Mouse (Mus musculus): ENCODE measurements around the gene Prickle1. TPM values are rescaled to one million over a fixed set of nuclear protein-coding genes. Genes with fewer than 3 reads are reported as not detected.

The Prickle1 gene
- polyA plus RNA-seq, 1 experiment from 2014 or later = 20.4 TPM

DNA sequence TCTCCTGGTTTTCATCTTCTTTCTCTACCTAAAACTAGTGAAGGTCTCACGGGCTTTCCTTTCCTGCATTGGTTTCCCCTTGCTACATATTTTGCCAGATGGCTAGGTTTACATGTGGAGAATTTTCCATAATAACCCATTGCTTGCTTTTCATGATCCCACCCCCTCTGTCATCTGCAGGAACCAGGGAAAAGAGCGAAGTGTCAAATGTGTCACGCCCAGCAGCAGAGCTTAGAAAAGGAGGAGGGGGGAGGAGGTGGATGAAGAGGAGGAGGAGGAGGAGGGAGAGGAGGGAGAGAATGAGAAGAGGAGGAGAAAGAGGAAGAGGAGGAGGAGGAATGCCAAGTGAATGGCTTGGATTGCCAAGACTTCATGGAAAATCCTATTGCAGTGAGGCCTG, 17.9 kb upstream of the Prickle1 start:
- no peaks in the 10 kb centered on the region for H3K36me3 ChIP-seq (replicated peaks)
- no peaks in the 10 kb centered on the region for H3K27me3 ChIP-seq (replicated peaks; ENCODE audit: low read depth, poor library complexity, severe bottlenecking)
- no peak overlapping the region for H3K4me3 ChIP-seq
- 72% methylated on average over 3 of the region's 3 CpGs for WGBS
- H3K4me1 ChIP-seq = peaks cover 18% of the 10 kb centered on the region
- H3K27ac ChIP-seq (replicated peaks) = no peak overlapping the region
- DNase-seq (ENCODE audit: low spot score) = no peak
- H3K9me3 ChIP-seq = peaks cover 4% of the 10 kb centered on the region; the same call in 1 of the 2 replicates

DNA sequence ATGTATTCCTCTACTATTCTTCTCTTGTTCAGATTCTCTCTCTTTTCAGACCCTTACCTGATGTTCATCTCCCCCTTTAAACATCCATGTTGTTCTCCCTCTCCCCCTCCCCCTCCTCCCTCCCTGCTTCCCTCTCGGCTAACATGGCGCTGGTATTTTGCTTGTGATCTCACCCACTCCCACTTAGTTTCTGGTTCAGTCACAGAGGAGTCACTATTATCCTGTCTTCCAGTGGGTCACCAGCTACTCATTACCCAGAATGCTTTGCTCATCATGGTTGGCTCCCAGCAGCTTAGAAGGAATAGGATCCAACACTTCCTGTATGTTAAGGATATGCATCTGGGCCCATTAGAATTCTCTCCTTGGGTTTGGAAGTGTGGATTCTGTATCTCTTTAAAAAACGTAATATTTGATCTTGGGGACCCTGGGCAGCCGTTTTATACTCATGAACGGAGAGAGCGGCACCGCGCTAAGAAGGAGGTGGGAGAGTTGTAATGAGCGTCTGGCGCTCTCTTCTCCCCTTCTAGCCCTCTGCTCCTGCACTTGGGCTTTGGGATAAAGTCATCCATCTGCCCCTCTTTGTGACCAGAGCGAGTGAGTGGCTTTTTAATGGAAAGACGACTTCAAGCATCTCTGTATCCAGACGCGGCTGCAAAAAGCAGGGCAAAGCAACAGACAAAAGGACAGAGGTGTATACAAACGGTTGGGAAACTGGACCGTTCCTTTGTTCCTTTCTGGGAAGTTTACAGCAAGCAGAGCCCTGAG, 16.0 kb upstream of the Prickle1 start:
- Histone ChIP-seq H3K9me3 (peaks cover 4% of the 10 kb centered on the region; the same call in 1 of the 2 replicates), H3K27ac (replicated peaks) (no peak overlapping the region), H3K27me3 (replicated peaks; ENCODE audit: low read depth, poor library complexity, severe bottlenecking) (no peaks in the 10 kb centered on the region), H3K4me3 (no peak overlapping the region), H3K4me1 (peaks cover 18% of the 10 kb centered on the region), H3K36me3 (replicated peaks) (no peaks in the 10 kb centered on the region)
- DNase-seq (ENCODE audit: low spot score) = peak; percentile 8
- WGBS = 91% methylated on average over 16 of the region's 16 CpGs

DNA sequence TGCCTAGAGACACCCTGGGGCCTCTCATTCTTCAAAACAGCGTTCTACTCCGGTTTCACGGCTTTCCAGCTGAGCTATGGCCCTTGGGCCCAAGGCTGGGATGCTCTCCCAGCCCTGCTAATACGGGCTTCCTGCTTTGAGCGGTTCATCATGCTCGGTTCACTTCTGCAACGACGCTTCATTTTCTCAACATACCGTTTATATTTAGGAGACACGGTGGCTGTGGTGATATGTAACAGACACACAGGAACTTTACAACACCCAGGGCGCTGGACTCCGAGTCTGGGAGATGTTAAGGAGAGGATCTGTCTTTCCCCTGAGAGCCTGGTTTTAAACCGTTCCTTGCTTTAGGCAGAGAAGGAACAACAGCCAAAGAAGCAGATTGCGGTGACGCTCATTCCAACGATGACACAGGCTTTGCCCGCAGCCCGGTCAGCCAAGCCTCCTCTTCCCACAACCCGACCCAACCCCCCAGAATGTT, 15.1 kb upstream of the Prickle1 start:
- Histone ChIP-seq H3K4me1 (peaks cover 18% of the 10 kb centered on the region), H3K27ac (replicated peaks) (no peak overlapping the region; the same call in 1 of the 2 replicates), H3K27me3 (replicated peaks; ENCODE audit: low read depth, poor library complexity, severe bottlenecking) (no peaks in the 10 kb centered on the region), H3K36me3 (replicated peaks) (no peaks in the 10 kb centered on the region), H3K9me3 (peaks cover 4% of the 10 kb centered on the region; the same call in 1 of the 2 replicates), H3K4me3 (no peak overlapping the region)
- WGBS = 65% methylated on average over 19 of the region's 19 CpGs
- peak; percentile 8 for DNase-seq (ENCODE audit: low spot score)

DNA sequence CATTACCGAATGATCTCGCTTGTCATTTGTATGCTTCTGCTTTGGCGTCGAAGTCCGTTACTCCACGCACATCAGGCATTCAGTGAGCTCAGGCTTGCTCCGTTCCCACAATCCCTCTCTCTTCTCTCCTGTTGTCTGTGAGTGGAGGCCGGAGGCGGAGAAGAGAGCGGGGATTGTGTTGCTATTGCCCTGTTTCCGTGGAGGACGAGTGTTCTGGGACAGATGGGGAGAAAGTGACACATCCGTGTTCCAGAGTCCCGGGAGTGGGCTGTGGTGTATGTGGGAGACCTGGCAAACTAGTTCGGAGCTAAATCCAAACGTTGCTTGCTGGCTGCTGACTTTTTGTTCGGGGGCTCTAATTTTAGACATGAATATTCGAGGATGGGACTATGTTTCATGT, 14.6 kb upstream of the Prickle1 start:
- Histone ChIP-seq H3K36me3 (replicated peaks) (no peaks in the 10 kb centered on the region), H3K9me3 (peaks cover 4% of the 10 kb centered on the region; the same call in 1 of the 2 replicates), H3K4me1 (peaks cover 18% of the 10 kb centered on the region), H3K27ac (replicated peaks) (no peak overlapping the region; the same call in 1 of the 2 replicates), H3K4me3 (no peak overlapping the region), H3K27me3 (replicated peaks; ENCODE audit: low read depth, poor library complexity, severe bottlenecking) (no peaks in the 10 kb centered on the region)
- 87% methylated on average over 18 of the region's 18 CpGs for WGBS
- no peak for DNase-seq (ENCODE audit: low spot score)

DNA sequence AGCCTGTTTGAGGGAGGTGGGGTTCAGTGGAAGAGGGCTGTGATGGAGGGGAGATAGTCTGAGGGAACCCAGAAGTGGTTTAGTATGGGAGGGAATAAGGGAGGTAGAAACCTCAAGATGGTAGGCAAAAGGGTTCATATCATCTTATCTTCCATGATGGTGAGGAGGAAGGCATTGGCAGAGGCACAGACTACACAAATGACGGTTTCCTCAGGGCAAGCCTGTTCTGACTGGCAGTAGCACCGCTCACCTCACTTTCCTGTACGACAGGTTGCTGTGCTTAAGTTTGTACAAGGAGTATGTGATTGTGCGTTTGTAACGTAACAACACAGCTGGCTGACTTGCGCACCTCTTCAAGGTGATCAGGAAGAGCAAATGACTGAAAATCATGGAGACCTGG, 7.2 kb upstream of the Prickle1 start:
- DNase-seq (ENCODE audit: low spot score) = no peak
- H3K4me3 ChIP-seq = no peak overlapping the region
- H3K9me3 ChIP-seq = no peaks in the 10 kb centered on the region
- WGBS = 91% methylated on average over 6 of the region's 6 CpGs
- peaks cover 4% of the 10 kb centered on the region for H3K27me3 ChIP-seq (replicated peaks; ENCODE audit: low read depth, poor library complexity, severe bottlenecking)
- H3K4me1 ChIP-seq = no peaks in the 10 kb centered on the region
- no peak overlapping the region for H3K27ac ChIP-seq (replicated peaks)
- H3K36me3 ChIP-seq (replicated peaks) = no peaks in the 10 kb centered on the region

DNA sequence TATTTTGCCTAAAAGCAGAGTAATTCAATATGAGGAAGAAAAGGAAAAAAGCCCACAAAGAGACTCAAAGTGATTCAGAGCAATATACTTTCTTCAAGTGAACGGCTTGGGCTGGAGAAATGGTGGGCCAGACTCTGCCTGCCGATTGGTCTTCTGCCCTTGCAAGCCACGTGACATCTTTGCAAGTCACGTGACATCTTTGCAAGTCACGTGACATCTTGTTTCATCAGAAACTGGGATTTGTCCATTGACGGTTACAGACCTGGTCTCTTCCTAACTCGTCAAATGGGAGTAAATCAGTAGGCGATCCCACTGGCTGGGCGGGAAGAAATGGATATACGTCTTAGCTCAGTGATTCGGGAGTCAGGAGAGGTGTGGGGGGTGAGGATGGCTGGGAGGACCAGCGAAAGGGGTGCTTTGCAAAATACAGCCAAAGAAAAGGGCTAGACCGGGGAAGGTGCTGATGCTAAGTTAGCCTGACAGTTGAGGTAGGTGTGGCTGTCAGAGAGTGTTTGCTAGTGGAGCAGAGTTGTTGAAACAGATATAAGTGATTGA, 5.8 kb upstream of the Prickle1 start:
- Histone ChIP-seq H3K27me3 (replicated peaks; ENCODE audit: low read depth, poor library complexity, severe bottlenecking) (peaks cover 11% of the 10 kb centered on the region), H3K36me3 (replicated peaks) (no peaks in the 10 kb centered on the region), H3K27ac (replicated peaks) (no peak overlapping the region), H3K4me3 (no peak overlapping the region), H3K4me1 (peaks cover 5% of the 10 kb centered on the region), H3K9me3 (no peaks in the 10 kb centered on the region)
- 92% methylated on average over 13 of the region's 13 CpGs for WGBS
- DNase-seq (ENCODE audit: low spot score) = no peak

DNA sequence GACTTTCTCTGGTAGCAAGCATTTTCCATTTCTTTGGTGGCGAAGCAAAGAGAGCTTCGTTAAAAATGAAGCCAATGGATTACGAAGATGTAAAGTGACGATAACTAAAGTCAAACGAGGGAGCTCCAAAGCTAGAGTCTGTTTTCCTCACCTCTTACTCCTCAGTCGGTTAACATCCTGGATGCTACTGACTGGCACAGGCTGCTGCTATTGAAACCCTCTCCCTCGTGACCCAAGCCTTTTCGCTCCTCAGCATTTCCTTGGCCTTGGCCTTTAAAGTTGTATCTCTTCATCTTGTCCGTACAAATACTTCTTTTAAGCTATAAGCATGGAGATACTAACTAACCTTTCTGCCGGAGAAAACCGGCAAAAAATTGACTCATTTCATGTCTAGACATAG, 1.3 kb upstream of the Prickle1 start:
- H3K27ac ChIP-seq (replicated peaks) = no peak overlapping the region
- no peak for DNase-seq (ENCODE audit: low spot score)
- H3K27me3 ChIP-seq (replicated peaks; ENCODE audit: low read depth, poor library complexity, severe bottlenecking) = peaks cover 11% of the 10 kb centered on the region
- H3K4me1 ChIP-seq = peaks cover 40% of the 10 kb centered on the region
- no peaks in the 10 kb centered on the region for H3K36me3 ChIP-seq (replicated peaks)
- 64% methylated on average over 11 of the region's 11 CpGs for WGBS
- H3K9me3 ChIP-seq = no peaks in the 10 kb centered on the region
- H3K4me3 ChIP-seq = peak overlapping the region; percentile 84

DNA sequence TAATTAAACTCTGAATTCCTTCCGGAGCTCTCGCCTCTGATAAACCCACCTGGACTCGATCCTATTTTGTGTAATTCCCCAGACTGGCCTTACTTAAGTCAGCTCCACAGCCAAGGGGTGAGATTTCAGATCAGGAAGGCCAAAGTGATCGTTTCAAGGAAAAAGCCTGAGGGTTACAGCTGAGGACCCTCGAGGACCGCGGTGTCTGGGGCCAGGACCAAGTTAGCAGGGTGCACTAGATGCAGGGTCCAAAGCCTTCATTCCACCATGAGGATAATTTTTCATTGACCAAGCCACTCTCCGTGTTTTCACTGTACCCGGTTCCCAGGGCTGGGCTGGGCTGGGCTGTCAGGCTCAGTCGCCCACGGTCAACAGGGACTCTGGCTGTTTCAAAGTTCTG, 594 bp upstream of the Prickle1 start:
- H3K4me1 ChIP-seq = peaks cover 47% of the 10 kb centered on the region
- no peaks in the 10 kb centered on the region for H3K9me3 ChIP-seq
- WGBS = 2% methylated on average over 11 of the region's 11 CpGs
- peak overlapping the region; percentile 84 for H3K4me3 ChIP-seq
- no peaks in the 10 kb centered on the region for H3K36me3 ChIP-seq (replicated peaks)
- peaks cover 11% of the 10 kb centered on the region for H3K27me3 ChIP-seq (replicated peaks; ENCODE audit: low read depth, poor library complexity, severe bottlenecking)
- DNase-seq (ENCODE audit: low spot score) = peak; percentile 86
- H3K27ac ChIP-seq (replicated peaks) = peak overlapping the region; percentile 95

DNA sequence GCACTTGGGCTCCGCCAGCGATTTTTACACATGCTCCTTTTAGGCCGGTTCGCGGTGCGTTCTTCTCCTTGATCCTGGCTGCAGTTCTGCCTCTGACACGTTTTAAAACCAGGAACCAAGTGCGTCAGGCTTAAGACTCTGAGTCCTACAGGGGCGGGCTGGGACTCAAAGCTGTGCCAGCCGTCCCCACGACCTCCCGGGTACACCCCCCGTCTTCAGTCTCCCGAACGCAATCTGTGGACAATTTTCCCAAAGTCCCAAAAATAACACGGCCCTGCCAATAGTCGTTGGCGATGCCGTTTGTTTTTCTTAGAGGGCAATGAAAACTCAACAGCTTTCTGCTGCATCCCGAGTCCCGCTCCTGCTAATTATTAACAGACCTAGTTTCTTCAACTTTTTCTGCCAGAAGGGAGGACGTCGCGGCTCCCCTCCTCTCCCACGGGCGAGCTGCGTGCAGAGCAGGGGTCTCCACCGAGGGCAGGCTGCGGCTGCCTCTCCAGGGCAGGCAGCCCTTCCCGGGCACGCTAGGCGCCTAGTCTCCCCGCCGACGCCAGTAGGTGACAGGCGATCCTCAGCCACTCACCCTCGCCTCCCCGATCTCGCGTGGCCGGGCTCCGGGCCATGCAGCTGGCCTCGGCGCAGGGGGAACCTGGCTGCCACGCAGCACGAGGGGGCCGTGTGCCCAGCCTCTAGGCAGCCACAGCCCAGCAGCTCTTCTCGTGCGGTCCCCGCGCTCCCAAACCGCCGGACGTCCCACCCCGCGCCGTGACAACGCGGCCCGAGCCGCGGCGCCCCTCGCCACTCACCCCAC, 598 bp downstream of the Prickle1 start:
- Histone ChIP-seq H3K4me3 (peak overlapping the region; percentile 84), H3K36me3 (replicated peaks) (no peaks in the 10 kb centered on the region), H3K27ac (replicated peaks) (peak overlapping the region; percentile 95), H3K27me3 (replicated peaks; ENCODE audit: low read depth, poor library complexity, severe bottlenecking) (peaks cover 11% of the 10 kb centered on the region), H3K9me3 (no peaks in the 10 kb centered on the region), H3K4me1 (peaks cover 59% of the 10 kb centered on the region)
- under 1% methylated on average over 64 of the region's 64 CpGs for WGBS
- DNase-seq (ENCODE audit: low spot score) = peak; percentile 80

DNA sequence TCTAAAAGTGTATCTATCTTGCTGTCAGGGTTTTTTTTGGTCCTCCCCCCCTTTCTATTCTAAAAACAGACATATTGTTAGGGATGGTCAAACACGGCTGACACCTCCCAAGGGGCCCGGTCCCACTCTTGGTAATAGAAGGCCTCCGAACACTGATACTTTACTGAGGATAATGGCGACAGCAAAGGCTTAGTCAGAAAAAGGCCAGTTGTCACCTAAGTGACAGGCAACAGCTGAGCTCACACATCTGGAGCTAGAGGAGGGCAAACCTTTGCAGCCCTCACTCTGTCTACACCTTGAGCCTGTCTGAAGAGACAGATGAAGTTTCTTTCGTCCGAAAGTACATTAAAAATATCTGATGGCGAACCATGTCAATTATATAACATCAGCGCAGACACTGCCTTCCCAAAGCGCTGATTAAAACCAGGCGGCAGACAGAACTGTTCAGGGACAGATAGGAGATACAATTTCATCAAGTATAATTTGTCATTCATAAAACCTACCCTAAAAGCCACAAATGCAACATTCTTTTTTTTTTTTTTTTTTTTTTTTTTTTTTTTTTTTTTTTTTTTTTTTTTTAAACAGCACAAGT, 1.3 kb downstream of the Prickle1 start:
- H3K27me3 ChIP-seq (replicated peaks; ENCODE audit: low read depth, poor library complexity, severe bottlenecking) = peaks cover 11% of the 10 kb centered on the region
- no peaks in the 10 kb centered on the region for H3K36me3 ChIP-seq (replicated peaks)
- 15% methylated on average over 10 of the region's 10 CpGs for WGBS
- peak overlapping the region; percentile 84 for H3K4me3 ChIP-seq
- peaks cover 66% of the 10 kb centered on the region for H3K4me1 ChIP-seq
- peak; percentile 37 for DNase-seq (ENCODE audit: low spot score)
- peak overlapping the region; percentile 95; the same call in 1 of the 2 replicates for H3K27ac ChIP-seq (replicated peaks)
- no peaks in the 10 kb centered on the region for H3K9me3 ChIP-seq

DNA sequence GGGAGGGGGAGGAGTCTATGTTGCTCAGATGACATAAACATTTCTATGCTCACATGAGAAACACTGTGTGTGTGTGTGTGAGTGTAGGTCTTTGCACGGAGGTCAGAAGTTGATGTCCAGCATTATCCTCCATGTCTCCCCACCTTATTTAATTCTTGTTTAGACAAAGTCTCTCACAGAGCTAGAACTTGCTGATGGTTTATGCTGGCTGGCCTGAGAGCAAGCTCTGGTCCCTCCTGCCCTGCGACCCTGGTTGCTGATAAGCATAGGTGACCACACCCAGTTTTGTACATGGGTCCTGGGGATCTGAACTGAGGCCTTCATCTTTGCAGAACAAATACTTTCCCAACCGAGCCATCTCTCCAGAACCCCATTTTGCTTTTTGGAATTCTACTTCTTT, 3.1 kb downstream of the Prickle1 start:
- 66% methylated on average over 3 of the region's 3 CpGs for WGBS
- Histone ChIP-seq H3K27me3 (replicated peaks; ENCODE audit: low read depth, poor library complexity, severe bottlenecking) (peaks cover 4% of the 10 kb centered on the region; the same call in 1 of the 2 replicates), H3K9me3 (no peaks in the 10 kb centered on the region), H3K4me3 (peak overlapping the region; percentile 47; the same call in 1 of the 2 replicates), H3K36me3 (replicated peaks) (peaks cover 2% of the 10 kb centered on the region; the same call in 1 of the 2 replicates), H3K27ac (replicated peaks) (no peak overlapping the region), H3K4me1 (peaks cover 80% of the 10 kb centered on the region)
- DNase-seq (ENCODE audit: low spot score) = no peak

DNA sequence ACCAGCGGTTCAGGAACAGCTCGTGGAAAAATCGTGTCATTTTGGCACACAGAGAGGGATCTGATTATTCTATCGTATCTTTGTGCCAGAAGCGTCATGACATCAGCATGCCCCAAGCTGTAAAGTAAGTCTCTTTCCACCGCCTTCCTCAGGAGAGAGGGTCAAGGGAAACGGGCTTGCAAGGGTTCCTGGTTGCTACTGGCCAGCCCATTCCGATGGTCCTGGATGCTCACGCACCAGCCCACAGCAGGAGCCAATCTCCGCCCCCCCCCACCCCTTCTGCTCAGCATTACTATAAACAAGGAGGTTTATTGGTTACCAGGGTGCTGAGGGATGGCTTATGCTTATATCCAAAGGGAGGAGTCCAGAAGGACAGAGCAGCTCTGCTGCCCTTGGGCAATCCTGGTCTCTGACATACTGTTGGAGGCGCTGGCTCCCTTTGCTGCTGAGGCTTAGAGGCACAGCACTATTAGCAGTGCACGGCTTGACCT, 3.8 kb downstream of the Prickle1 start:
- Histone ChIP-seq H3K36me3 (replicated peaks) (peaks cover 5% of the 10 kb centered on the region), H3K4me3 (peak overlapping the region; percentile 47), H3K4me1 (peaks cover 81% of the 10 kb centered on the region), H3K27me3 (replicated peaks; ENCODE audit: low read depth, poor library complexity, severe bottlenecking) (no peaks in the 10 kb centered on the region), H3K27ac (replicated peaks) (peak overlapping the region; percentile 67), H3K9me3 (no peaks in the 10 kb centered on the region)
- 2% methylated on average over 12 of the region's 12 CpGs for WGBS
- DNase-seq (ENCODE audit: low spot score) = peak; percentile 79
